Mouse (Mus musculus): Measurements from ENCODE around the gene Dennd1c. TPM values are rescaled to one million over a fixed set of nuclear protein-coding genes. Genes with fewer than 3 reads are reported as not detected.

Gene Dennd1c
- polyA plus RNA-seq, 1 experiment: 0.03 TPM

DNA sequence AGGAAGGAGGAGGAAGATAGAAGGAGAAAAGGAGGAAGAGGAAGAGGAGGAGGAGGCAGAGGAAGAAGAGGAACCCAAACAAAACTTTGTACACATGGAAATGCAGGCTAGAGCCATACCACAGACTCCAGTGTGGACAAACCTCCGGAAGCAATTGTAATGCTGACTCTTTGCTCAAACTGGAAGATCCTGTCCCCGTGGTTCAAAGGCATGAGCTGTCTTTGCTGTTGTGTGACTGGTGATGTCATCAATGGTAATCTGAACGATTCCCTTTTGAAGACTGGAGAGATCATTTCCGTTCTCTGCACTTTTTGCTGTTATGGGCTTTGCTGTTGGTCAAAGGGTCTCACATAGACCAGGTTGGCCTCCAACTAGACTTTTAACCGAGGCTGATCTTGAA is 20.0 kb upstream of the Dennd1c start:
- Histone ChIP-seq H3K4me1 (ENCODE audit: control insufficient read depth) (peaks cover 19% of the 10 kb centered on the region), H3K36me3 (ENCODE audit: control insufficient read depth) (no peaks in the 10 kb centered on the region), H3K27me3 (ENCODE audit: control insufficient read depth) (peaks cover 3% of the 10 kb centered on the region; the same call in 1 of the 2 replicates), H3K9me3 (ENCODE audit: control insufficient read depth, low read length) (no peaks in the 10 kb centered on the region), H3K4me3 (replicated peaks) (no peak overlapping the region)
- TF ChIP-seq TAL1 (IDR thresholded peaks at IDR 0.05; ENCODE audit: low read length) (no peak), GATA1 (IDR thresholded peaks at IDR 0.05; ENCODE audit: low read length) (no peak)

DNA sequence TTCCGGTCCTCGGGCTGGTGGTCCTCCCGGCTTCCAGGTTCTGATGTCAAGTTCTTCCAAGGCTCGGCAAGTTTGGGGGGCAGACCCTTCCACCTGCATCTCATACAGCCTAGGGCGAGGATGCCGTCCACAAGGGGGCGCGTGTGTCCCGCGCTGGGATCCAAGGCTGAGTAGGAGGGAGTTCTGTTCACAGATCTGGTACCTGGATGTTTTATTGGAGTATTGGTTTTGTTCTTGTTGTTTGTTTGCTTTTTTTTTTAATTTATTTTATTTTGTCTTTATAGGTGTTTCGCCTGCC is 18.3 kb upstream of the Dennd1c start:
- H3K36me3 ChIP-seq (ENCODE audit: control insufficient read depth): no peaks in the 10 kb centered on the region
- no peak overlapping the region for H3K4me3 ChIP-seq (replicated peaks)
- no peak for TF ChIP-seq GATA1 (IDR thresholded peaks at IDR 0.05; ENCODE audit: low read length)
- TF ChIP-seq TAL1 (IDR thresholded peaks at IDR 0.05; ENCODE audit: low read length): no peak
- peaks cover 3% of the 10 kb centered on the region; the same call in 1 of the 2 replicates for H3K27me3 ChIP-seq (ENCODE audit: control insufficient read depth)
- H3K4me1 ChIP-seq (ENCODE audit: control insufficient read depth): peaks cover 19% of the 10 kb centered on the region
- no peaks in the 10 kb centered on the region for H3K9me3 ChIP-seq (ENCODE audit: control insufficient read depth, low read length)

DNA sequence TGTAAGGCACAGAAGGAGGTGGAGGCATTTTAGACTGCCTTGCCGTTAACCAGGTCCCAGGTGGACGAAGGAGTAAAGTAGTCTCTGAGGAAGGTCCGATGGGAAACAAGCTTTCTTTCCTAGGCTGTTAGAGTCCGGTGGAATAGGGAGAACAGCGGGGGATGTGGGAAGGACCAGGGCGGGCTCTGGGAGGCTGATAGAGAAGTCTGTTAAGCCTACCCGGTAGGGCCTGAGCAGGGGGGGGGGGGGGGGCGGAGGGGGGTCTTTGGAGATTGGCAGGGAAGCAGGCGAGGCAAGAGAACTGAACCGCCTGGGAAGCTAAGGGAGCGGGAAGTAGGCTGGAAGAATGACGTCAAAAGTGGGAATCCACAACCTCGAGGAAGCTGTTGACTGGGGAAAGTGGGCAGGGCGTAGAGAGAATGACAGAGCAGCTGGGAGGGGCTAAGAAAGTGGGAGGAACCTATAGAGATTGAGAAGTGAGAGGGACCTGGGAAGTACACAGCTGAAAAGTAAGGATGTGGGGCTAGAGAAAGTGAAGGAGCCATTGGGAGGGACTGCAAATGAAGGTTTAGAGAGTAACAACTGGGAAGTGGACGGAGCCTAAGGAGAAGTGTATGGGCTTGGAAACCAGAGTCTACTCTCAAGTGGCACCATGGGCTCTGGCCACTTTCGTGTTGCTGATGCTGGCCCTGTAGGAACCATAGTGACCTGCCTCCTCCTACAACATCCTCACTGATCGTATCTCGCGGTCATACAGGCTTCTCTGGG is 17.7 kb upstream of the Dennd1c start:
- Histone ChIP-seq H3K27me3 (ENCODE audit: control insufficient read depth) (peaks cover 3% of the 10 kb centered on the region; the same call in 1 of the 2 replicates), H3K4me3 (replicated peaks) (no peak overlapping the region), H3K36me3 (ENCODE audit: control insufficient read depth) (no peaks in the 10 kb centered on the region), H3K9me3 (ENCODE audit: control insufficient read depth, low read length) (no peaks in the 10 kb centered on the region), H3K4me1 (ENCODE audit: control insufficient read depth) (peaks cover 19% of the 10 kb centered on the region)
- no peak for TF ChIP-seq TAL1 (IDR thresholded peaks at IDR 0.05; ENCODE audit: low read length)
- no peak for TF ChIP-seq GATA1 (IDR thresholded peaks at IDR 0.05; ENCODE audit: low read length)

DNA sequence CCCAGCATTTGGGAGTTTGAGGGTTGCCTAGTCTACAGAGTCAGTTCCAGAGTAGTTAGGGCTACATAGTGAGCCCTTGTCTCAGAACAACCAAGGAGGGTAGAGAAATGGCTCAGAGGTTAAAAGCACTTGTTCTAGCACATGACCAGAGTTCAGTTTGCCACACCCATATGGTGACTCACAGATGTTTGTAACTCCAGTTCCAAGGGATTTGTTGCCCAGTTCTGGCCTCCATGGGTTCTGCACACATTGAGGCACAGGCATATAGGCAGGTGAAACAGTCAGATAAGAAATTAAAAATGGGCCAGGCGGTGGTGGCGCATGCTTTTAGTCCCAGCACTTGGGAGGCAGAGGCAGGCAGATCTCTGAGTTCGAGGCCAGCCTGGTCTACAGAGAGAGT is 15.9 kb upstream of the Dennd1c start:
- Histone ChIP-seq H3K9me3 (ENCODE audit: control insufficient read depth, low read length) (no peaks in the 10 kb centered on the region), H3K36me3 (ENCODE audit: control insufficient read depth) (no peaks in the 10 kb centered on the region), H3K27me3 (ENCODE audit: control insufficient read depth) (peaks cover 3% of the 10 kb centered on the region; the same call in 1 of the 2 replicates), H3K4me3 (replicated peaks) (no peak overlapping the region), H3K4me1 (ENCODE audit: control insufficient read depth) (peaks cover 10% of the 10 kb centered on the region)
- TF ChIP-seq TAL1 (IDR thresholded peaks at IDR 0.05; ENCODE audit: low read length): no peak
- no peak for TF ChIP-seq GATA1 (IDR thresholded peaks at IDR 0.05; ENCODE audit: low read length)

DNA sequence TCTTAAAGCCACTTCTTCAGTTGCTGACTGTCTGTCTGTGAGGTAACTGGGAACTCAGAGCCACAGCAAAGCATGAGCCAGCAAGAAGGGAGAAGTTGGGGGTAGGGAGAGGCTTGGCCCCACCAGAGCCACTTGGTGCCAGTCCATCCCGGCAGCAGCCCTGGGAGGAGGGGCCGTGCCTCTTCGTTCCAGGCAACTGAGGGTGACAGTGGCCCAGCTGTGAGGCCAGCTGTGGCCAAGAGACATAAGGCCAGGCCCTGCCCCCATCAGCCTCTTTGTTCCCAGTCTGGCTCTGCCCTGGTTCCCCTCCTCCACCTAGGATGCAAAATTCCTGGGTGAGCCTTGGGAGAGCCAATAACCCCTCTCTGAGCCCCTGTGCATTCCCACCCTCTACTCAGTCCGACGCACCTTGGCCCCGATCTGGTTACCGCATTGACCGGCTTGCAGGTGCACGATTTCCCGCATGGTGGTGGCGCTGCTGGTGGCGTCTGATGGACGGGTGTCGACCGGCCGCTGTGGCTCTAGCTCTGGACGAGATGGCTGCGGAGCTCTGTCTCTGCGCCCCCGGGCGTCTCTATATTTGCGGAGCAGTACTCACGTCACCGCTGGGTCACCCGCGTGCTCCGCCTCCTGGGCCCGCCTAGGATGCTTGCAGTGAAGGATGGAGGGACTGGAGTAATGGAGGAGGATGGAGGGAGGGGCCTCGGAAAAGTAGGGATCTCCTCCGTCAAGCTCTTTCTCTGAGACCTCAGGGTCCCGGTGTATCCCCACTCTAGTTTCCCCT is 8.9 kb upstream of the Dennd1c start, which contains the start of gene Tubb4a:
Gene Tubb4a (minus strand): TSS at position 734 of the 784 bp plus-strand sequence.
- Histone ChIP-seq H3K27me3 (ENCODE audit: control insufficient read depth) (peaks cover 25% of the 10 kb centered on the region), H3K4me1 (ENCODE audit: control insufficient read depth) (no peaks in the 10 kb centered on the region), H3K4me3 (replicated peaks) (no peak within 1 kb of the TSS)

DNA sequence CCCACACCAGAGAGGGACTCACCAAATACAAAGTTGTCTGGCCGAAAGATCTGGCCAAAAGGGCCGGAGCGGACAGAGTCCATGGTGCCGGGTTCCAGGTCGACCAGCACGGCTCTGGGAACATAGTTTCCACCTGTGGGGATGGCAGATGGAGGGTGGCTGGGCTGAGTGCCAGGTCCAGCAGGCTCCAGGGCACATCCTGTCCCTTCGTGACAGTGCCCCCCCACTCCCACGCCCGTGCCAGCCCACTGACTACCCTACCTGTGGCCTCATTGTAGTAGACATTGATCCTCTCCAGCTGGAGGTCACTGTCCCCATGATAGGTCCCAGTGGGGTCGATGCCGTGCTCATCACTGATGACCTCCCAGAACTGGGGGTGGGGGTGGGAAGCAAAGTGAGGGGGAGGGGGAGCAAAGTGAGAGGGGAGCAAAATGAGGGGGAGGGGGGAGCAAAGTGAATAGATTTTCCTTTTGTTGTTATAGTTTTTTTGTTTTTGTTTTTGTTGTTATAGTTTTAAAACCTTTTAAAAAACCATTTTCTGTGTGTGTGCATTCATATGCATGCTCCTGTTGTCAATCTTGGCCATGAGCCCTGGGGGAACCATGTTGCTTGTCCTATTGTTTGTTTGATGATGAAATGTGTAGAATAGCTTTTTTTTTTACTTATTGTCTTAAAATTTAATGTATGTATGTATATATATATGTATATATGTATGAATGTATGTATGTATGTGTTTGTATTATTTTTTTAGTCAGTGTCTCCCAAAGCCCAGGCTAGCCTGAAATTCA is 7.8 kb upstream of the Dennd1c start:
- H3K4me3 ChIP-seq (replicated peaks): no peak overlapping the region
- H3K4me1 ChIP-seq (ENCODE audit: control insufficient read depth): no peaks in the 10 kb centered on the region
- H3K27me3 ChIP-seq (ENCODE audit: control insufficient read depth): peaks cover 25% of the 10 kb centered on the region
- H3K9me3 ChIP-seq (ENCODE audit: control insufficient read depth, low read length): no peaks in the 10 kb centered on the region
- no peaks in the 10 kb centered on the region for H3K36me3 ChIP-seq (ENCODE audit: control insufficient read depth)
- no peak for TF ChIP-seq GATA1 (IDR thresholded peaks at IDR 0.05; ENCODE audit: low read length)
- no peak for TF ChIP-seq TAL1 (IDR thresholded peaks at IDR 0.05; ENCODE audit: low read length)

More for the DNA sequence above, 8.9 kb upstream of the Dennd1c start, which contains the start of gene Tubb4a:
- TF ChIP-seq TAL1 (IDR thresholded peaks at IDR 0.05; ENCODE audit: low read length) (no peak), GATA1 (IDR thresholded peaks at IDR 0.05; ENCODE audit: low read length) (no peak)
- Histone ChIP-seq H3K36me3 (ENCODE audit: control insufficient read depth) (no peaks in the 10 kb centered on the region), H3K9me3 (ENCODE audit: control insufficient read depth, low read length) (no peaks in the 10 kb centered on the region)

DNA sequence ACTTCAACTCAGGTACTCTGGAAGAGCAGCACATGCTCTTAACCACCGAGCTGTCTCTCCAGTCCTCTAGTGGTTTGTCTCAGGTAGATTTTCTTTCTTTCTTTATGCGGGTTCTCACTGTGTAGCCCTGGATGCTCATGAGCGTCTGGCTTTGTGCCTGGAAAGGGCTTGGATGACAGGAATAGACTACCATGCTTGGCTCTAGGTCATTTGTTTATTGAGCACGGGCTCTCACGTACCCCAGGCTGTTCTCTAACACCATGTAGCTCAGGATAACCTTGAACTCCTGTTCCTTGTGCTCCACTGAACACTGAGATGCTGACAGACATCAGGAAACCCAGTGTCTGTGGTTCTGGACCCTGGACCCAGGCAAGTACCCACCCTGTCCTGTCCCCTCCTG is 4.2 kb upstream of the Dennd1c start:
- Histone ChIP-seq H3K4me3 (replicated peaks) (no peak overlapping the region), H3K27me3 (ENCODE audit: control insufficient read depth) (peaks cover 12% of the 10 kb centered on the region), H3K36me3 (ENCODE audit: control insufficient read depth) (no peaks in the 10 kb centered on the region), H3K9me3 (ENCODE audit: control insufficient read depth, low read length) (no peaks in the 10 kb centered on the region), H3K4me1 (ENCODE audit: control insufficient read depth) (no peaks in the 10 kb centered on the region; the same call in 1 of the 2 replicates)
- TF ChIP-seq TAL1 (IDR thresholded peaks at IDR 0.05; ENCODE audit: low read length) (no peak), GATA1 (IDR thresholded peaks at IDR 0.05; ENCODE audit: low read length) (no peak)

DNA sequence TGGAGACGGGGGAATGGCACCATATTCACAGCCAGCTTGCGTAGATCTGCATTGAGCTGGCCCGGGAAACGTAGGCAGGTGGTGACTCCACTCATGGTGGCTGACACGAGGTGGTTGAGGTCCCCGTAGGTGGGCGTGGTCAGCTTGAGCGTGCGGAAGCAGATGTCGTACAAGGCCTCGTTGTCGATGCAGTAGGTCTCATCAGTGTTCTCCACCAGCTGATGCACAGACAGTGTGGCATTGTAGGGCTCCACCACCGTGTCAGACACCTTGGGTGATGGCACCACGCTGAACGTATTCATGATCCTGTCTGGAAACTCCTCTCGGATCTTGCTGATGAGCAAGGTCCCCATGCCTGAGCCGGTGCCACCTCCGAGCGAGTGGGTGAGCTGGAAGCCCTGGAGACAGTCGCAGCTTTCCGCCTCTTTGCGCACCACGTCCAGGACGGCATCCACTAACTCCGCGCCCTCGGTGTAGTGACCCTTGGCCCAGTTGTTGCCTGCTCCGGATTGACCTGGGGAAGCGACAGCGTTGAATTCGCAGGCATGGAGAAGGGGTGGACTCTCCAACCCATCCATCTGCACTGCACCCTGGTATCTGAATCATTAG is 3.0 kb upstream of the Dennd1c start:
- H3K4me3 ChIP-seq (replicated peaks): no peak overlapping the region
- no peaks in the 10 kb centered on the region for H3K36me3 ChIP-seq (ENCODE audit: control insufficient read depth)
- TF ChIP-seq GATA1 (IDR thresholded peaks at IDR 0.05; ENCODE audit: low read length) (no peak), TAL1 (IDR thresholded peaks at IDR 0.05; ENCODE audit: low read length) (no peak)
- H3K4me1 ChIP-seq (ENCODE audit: control insufficient read depth): no peaks in the 10 kb centered on the region; the same call in 1 of the 2 replicates
- H3K27me3 ChIP-seq (ENCODE audit: control insufficient read depth): peaks cover 3% of the 10 kb centered on the region; the same call in 1 of the 2 replicates
- H3K9me3 ChIP-seq (ENCODE audit: control insufficient read depth, low read length): no peaks in the 10 kb centered on the region
